Mouse (Mus musculus) adrenal gland (tissue): ENCODE data around the gene Trmt6.

Experiments
- intact Hi-C: fragments of 180-260 bp; cut with DNase I; formaldehyde crosslinking; loops from one replicate; pipeline ENCODE4 v1.15.1; 2025
- long read RNA-seq, 2 experiments: library from polyadenylated mRNA; unstranded; transcript quantifications; one replicate each; pipeline ENCODE4 v2.0.0; 2020; ENCODE audit warnings: borderline replicate concordance in 1 of 2; ENCODE audit not compliant: insufficient replicate concordance in 1 of 2

The Trmt6 gene
- long read RNA-seq, experiment 1, partial matches to known transcripts: 7 of 15 reads
- long read RNA-seq, experiment 1, other reads (novel, unspliced or antisense): 4 of 15 reads
- long read RNA-seq, experiment 2, partial matches to known transcripts: 13 of 19 reads
- long read RNA-seq, experiment 2, other reads (novel, unspliced or antisense): 4 of 19 reads

DNA sequence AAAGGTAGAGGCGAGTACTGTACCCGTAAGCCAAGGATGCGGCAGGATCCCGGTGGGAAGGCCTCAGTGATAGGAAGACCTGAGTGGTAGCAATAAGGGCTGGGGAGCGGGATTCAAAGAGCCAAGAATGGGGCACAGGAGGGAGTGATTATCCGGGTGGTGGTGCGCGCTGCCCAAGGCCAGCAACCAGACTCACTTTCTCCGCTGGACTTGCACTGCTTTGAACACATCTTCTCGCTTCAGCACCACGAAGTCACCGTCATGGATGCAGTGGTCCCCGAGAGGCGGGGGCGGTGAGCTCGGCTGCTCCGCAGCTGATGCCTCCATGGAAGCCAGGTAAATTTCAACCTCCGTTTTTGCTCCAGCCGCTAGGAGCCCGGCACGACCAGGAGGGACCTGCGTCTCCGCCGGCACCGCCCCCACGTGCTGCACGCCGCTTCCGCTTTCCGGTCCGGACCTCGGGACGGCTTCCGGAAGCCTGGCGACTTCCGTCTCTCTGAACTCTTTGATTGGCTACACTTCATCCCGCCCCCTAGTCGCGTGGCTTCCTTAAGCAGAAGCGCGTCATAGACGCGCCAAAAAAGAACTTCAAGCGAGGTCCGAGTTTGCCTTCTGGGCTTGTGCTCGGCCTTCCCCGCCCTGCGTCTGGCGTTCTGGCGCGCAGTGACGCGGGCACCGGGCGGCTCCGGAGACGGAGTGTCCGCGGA lies at the start of gene Trmt6, which contains the start of gene Mcm8:
TSS of gene Trmt6 (minus strand) at position 448 of the 707 bp plus-strand sequence.
TSS of gene Mcm8 (plus strand) at position 534 of the 707 bp plus-strand sequence.
- intact Hi-C loops: loop anchor here (10.0 kb wide), 1 partner anchor 301 kb away; no protein-coding TSS in a partner anchor

DNA sequence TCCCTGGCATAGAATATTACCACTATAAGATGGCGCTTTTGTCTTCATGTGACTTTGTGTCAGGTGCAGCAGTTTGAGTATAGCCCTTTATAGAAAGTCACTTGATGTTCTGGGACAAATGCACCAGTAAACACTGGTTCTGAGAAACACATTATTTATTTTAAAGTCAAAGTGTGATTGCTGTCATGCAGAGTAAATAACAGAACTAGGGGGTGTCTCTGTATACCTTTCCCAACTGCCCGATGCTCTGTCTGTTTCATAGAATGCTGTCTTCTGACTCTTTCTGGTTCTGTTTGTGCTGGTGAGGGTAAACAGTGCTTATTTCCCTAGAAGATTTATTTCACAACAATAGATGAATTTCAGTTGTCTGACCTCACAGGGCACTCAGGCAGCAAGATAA lies 47.5 kb upstream of the Trmt6 start:
- intact Hi-C loops: no loop called here

DNA sequence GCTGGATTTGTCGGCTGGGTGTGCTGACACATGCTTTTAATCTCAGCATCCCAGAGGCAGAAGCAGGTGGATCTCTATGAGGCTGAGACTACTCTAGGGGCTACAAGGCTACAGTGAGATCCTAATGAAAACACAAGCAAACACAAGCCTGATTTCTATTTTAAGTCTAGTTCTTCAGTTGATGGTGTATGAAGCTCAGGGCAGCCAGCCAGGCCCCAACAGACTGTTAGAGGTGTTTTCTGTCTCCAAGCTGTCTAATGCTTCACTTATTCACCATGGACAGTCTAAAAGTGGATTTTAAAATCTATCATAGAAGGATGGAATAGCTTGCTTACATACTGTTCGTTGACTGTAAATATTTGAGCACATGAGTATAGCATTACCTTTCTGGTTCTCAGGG lies 45.6 kb upstream of the Trmt6 start:
- intact Hi-C loops: no loop called here

DNA sequence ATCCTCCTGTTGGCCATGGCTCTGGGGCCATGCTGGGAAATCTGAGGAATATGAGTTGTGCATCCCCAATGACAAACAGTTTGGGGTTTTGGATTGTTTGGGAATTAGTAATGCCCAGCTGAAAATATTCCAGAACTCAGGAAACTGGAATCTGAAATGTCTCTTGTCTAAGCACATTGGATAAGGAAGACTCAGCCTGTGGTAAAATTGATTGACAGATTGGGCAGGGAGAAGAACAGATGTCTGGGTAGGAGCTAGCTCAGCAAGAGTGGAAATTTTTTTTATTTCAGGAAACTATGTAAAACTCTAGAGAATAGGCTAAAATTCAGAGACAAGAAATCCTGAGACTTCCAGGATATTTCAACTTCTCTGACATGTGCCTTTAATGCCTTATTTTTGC lies 44.6 kb upstream of the Trmt6 start:
- intact Hi-C loops: no loop called here

DNA sequence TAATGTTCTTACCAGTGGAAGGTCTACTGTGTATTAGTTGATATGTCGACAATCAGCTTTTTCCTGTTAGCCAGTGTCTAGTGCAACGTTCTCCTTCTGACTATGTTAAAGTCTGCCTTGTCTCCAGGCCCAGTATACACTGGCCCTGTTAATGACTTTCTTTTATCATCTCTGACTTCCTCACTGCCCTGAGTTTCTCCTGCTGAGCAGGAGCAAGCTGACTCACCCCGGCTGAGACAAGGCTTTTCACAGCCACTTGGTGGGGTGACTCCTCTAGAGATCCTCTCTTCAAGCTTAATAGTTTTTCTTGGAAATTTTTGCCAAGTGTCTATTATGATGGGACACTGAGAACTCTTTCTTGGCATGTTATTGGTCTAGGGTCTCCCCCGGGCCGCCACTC lies 40.5 kb upstream of the Trmt6 start:
- intact Hi-C loops: no loop called here

DNA sequence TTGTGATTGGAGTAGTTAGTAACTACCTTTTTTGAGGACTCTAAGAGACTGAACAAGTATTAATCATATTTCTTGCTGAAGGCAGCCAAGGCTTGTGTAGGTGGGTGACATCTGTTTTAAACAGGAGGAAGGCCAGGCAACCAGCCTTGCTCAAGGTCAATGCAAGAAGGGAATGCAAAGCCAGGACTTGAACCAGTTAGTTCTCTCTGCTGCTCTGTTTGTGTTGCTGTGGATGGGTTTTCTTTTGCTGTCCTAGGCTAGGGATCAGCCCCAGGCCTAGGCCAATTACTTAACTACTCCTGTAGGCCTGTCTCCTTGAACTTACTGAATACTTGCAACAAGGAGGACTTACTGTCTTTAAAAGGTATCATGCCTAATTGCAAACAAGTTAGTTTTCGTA lies 37.2 kb upstream of the Trmt6 start:
- intact Hi-C loops: no loop called here

DNA sequence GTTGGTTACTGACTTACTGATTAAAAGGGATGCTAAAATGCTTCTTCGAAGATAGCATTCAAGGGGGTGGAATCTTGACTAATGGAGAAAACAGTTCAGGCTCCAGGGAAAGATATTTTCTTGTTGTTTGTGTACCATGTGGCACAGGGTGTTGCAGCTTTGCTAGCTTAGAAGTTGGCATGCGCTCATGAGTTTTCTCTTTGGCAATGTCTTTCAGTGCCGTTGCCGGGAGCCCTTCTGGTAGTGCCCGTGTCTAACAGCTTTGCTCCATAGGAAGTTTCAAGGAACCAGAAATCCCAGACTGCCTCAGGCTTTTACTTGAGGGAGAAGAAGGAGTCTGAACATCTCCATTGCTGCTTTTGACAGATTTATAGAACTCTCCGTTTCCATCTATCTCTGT lies 33.3 kb upstream of the Trmt6 start:
- intact Hi-C loops: no loop called here

DNA sequence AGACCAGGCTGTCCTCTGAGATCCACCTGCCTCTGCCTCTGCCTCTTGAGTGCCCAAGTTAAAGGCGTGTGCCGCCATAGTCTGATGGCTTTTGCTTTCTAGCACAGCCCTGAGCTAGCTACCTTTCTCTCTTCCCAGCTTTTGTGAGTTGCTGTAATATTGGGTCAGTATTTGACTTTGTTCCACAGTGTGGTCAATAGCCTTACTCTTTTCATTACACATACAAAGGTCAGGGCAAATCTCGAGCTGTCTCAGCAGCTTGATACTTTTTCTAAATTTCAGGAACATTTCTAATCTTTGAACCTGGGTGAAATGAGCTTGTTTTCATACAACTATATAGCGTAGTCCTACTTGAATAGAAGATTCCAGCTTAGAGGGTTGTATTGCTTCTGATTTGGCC lies 32.5 kb upstream of the Trmt6 start:
- intact Hi-C loops: no loop called here

DNA sequence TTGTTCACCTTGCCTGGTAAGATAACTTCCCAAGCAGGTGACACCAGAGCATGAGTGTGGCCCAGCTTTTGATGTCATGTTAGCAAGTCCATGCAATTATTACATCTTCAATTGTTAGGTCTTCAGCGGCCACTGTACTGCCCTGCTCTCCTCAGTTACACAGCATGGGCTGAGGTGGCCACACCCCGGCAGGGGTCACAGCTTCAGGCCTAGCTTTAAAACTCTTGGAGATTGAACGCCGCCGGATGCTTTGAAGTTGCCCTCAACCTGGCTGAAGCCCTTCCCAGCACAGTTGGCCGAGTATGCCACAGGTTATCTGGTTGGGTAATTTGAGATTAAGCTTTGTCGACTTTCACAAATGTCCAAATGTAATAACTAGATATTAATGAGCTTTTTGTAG lies 31.7 kb upstream of the Trmt6 start:
- intact Hi-C loops: loop anchor here (2.0 kb wide), 1 partner anchor 55 kb away; no protein-coding TSS in a partner anchor

DNA sequence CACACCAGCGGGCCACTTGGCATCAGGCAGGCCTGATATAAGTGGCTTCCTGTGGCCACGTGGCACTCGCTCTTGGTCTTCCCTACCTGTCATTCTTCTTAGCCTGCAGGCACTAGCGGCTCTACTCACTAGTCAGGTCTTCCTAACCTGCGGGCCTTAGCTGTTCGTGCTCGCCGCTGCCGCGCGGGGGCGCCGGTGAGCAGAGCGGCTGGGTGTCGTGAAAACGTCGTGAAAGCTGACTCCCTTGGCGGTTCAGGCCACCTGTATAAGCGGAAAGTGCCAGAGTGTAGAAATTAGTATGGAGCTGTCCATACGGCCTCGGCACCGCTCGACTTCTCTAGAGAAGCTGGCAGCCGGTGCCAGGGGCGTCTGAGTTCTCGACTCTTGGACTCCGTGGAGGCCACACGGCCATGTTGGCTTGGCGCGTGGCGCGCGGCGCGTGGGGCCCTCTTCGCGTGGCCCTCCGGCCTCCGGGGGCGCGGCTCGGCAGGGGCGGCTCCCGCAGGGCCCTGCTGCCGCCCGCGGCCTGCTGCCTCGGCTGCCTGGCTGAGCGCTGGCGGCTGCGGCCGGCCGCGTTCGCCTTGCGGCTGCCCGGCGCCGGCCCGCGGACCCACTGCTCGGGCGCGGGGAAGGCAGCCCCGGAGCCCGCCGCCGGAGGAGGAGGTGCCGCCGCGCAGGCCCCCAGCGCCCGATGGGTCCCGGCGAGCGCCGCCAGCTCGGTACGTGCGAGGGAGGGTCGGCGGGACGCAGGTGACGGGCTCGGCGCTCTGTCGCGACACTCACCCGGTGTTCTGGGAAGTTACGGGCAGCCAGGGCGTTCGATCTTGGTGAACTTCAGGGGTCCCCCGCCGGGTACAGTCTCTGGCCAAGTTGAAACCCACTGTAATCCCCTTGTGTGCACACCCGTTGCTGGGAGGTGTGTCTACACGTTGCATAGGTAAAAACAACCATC lies 30.8 kb upstream of the Trmt6 start, which contains the start of gene Crls1:
TSS of gene Crls1 (plus strand) at position 260 of the 952 bp plus-strand sequence.
- intact Hi-C loops: loop anchor here (2.0 kb wide), 1 partner anchor 56 kb away; no protein-coding TSS in a partner anchor

DNA sequence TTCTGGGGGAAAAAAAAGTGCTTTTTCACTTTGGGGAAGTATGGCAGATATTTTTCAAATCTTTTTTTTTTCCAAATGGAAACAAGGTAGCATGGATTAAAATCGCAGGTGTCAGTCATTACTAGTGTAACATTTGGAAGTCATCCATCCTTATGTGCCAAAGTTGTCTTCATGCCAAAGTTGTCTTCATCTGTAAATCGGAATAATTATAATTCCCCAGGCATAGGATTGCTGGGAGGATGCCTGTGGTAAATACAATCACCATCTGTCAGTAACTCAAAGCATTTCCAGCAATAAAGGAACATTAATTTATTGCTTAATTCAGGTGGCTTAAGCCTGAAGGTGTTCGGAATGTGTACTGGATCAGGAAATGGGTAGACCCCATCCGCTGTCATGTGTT lies 25.2 kb upstream of the Trmt6 start:
- intact Hi-C loops: no loop called here

DNA sequence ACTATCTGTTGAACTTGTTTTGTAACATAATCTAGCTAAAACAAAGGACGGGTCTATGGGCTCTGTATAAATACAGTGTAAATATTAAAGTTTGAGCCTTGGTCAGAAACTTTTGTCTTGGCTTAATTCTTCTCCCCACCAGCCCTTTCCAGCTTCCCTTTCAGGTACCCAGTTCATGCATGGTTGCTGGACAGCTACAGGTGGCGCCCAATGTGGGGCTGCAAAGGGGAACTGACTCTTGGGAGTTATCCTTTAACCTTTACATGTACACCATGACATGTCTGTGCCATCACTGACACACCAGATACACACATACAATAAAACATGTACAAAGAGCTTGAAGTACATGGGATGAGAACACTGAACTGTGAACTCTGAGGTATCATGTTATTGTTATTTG lies 12.9 kb downstream of the Trmt6 start:
- intact Hi-C loops: no loop called here

DNA sequence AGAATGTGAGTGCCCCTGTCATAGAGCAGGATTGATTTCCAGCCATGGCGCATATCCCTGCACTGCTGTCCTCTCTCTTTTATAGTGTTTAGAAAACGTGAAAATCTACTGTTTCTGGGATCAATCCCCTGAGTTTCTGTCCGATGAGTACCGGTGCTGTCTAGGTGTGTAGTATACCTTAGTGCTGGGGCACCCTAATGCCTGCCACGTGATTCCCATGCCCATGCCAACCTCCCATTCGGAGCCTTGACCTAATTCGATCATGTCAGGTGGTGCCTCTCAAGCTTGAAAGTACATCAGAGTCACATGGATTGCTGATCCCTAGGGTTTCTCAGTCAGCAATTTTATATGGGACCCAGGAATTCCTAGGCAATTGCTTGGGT lies 21.7 kb downstream of the Trmt6 start:
- intact Hi-C loops: no loop called here

DNA sequence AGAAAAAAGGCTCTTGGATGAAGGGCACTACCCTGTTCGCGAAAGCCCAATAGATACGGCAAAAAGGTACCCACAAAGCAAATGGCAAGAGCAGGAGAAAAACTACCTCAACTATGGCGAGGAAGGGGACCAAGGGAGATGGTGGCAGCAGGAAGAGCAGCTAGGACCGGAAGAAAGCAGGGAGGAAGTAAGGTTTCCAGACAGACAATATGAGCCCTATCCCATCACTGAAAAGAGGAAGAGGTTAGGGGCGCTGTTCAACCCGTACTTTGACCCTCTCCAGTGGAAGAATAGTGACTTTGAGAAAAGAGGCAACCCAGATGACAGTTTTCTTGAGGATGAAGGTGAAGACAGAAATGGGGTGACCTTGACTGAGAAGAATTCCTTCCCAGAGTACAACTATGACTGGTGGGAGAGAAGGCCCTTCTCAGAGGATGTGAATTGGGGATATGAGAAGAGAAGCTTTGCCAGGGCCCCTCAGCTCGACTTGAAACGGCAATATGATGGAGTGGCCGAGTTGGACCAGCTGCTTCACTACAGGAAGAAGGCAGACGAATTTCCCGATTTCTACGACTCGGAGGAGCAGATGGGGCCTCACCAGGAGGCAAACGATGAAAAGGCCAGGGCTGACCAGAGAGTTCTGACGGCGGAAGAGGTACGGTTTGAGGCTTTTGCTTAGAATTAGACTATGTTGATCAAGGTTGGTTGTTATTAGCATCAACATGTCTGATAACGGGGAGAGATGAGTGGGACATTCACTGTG lies 22.2 kb downstream of the Trmt6 start:
- intact Hi-C loops: no loop called here

DNA sequence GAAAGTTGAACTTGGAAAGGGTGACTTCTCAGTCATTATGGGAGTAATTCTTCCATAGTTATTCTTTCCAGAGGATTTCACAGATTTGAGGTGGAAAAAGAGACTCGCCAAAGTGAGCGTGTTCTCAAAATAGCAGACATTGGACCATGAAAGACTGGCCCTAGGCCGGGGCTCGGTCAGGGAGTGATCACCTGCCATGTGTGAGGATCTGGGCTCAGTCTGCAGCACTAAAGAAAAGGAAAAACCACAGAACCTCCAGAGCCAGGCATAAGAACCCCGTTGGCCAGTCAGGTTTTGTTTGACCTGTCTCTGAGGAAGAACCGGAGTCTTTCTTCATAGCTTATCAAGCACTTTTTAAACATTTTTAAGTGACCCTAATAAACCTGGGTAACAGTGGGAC lies 31.8 kb downstream of the Trmt6 start:
- intact Hi-C loops: no loop called here

DNA sequence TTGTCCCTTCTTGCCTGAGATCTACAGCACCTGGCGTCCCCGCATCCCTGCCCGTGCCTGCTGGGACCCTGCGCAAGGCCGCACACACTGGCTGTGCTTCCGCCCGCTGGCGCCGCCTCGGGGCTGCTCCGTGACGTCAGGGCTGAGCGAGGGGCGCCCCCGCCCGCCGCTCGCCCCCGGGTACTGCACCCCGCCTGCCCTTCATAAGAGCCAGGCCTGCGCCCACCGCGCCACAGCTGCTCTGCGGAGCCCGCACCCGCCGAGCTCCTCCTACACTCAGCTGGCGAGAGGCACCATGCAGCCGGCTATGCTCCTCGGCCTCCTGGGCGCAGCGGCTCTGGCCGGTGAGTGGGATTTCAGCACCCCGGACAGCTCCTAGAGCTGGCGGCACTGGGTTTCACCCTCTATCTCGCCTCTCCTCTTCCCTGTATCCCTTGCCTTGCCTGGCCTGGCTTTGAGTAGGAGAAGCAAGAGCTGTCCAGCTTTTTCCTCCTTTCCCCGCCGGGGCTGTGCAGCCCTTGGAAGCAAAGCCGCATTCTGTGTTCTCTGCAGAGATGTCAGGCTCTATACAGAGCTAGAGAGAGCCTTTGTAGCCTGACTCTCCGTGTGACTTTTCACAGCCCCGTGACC lies 34.3 kb downstream of the Trmt6 start:
- intact Hi-C loops: no loop called here

DNA sequence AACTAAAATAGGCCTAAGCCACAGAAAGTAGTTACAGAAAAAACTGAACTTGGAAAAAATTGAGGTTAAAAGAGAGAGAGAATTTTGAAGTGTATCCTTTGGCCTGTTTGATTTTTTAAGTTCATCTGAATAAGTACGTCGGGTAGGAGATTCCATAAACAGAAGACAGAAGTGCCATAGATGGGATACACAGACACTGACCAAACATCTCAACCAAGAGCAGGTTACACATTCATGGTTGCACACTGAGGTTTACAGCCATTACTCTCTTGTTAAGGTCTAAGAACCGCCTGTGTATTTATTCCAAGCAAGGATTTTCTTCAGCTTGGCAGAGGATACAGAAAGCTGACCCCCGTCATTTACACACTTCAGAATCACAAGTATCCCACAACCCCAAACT lies 34.9 kb downstream of the Trmt6 start, which contains the start of gene Chgb:
TSS of gene Chgb (plus strand) at position 301 of the 400 bp plus-strand sequence.
- intact Hi-C loops: no loop called here

DNA sequence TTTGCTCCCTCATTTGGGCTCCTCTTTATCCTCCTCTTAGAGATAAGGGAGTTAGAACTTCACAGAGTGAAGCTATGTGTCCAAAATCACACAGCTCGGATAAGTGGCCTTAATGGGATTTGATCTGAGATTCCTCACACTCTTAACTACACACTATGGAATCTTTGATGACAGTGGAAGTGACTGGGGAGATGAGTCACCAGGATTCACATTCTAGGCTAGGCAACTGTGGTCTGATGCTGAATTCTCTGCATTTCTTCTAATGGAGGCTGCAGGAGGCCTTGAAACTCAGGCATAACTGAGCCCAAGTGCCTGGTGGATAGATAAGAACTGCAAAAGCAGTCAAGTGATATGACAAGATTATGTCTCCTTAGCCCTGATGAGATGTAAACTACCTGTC lies 45.0 kb downstream of the Trmt6 start:
- intact Hi-C loops: no loop called here

DNA sequence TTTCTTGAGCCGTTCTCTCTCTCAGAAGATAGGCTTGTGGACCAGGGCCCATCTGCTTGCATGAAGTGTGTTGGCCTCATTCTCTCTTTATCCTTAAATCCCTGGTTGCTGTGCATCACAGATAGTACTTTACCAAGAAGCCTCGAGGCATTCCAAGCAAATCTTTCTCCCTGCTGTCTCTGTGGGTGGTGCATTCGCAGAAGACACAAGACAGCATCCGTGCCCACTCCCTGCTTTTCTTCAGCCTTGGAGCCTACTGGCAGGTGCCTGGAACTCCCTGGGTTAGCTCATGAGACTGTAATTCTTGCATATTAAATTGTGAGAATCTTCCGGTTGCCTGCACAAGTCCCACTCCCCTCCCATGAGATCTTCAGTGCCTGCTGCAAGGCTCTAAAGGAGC lies 57.9 kb downstream of the Trmt6 start:
- intact Hi-C loops: no loop called here
